Comparison of ENCODE assay signal across 31 mouse cellular contexts in the genomic region with DNA sequence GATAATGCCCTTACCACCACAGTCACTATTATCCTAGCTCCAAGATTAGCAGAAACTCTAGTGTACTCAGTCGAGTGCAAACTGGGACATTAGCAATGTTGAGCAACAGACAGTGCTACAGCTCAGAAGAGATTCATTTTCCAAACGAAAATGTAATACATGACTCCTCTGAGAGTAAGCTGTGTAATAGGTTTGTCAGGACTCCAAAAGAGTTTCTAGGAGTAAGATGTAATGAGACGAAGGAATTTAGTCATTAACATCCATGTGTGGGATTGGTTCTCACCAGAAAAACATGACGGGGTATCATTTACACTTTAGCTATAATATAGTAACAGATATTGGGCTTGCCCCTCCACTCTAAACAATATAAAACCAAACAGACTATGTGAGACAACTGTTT.
"Had no signal": no experiment of that assay in that cellular context is flagged by ENCODE, and none has a peak within 500 bp of the region (broad histone marks: within the 10 kb centered on the region; RNA-seq: fewer than 3 reads in every experiment).

No protein-coding gene starts in this region.

- H3K4me1 ChIP-seq: liver, embryonic 12.5 days; liver, embryonic 13.5 days; liver, embryonic 15.5 days; megakaryocyte, embryonic 14.5 days; midbrain, embryonic 10.5 days; midbrain, embryonic 12.5 days; midbrain, embryonic 13.5 days; midbrain, embryonic 15.5 days had no signal

- H3K9me3 ChIP-seq: limb, embryonic 12.5 days; limb, embryonic 13.5 days; limb, embryonic 15.5 days; liver, embryonic 12.5 days; liver, embryonic 13.5 days; liver, embryonic 15.5 days; lung, embryonic 15.5 days; megakaryocyte, embryonic 14.5 days; midbrain, embryonic 10.5 days; midbrain, embryonic 12.5 days; midbrain, embryonic 13.5 days; midbrain, embryonic 15.5 days had no signal

- H3K9ac ChIP-seq: limb, embryonic 12.5 days; limb, embryonic 13.5 days; limb, embryonic 15.5 days; liver, embryonic 12.5 days; liver, embryonic 13.5 days; liver, embryonic 14.5 days; liver, embryonic 15.5 days; liver, postnatal 0 days; lung, embryonic 14.5 days; lung, embryonic 15.5 days; midbrain, embryonic 12.5 days; midbrain, embryonic 13.5 days; midbrain, embryonic 15.5 days had no signal

- DNase-seq: left cerebral cortex, postnatal 4 days; liver; liver, embryonic 13.5 days; liver, postnatal 0 days; lung, adult 18-20 months; lung, adult 2 months; lung, embryonic 14.5 days; lung, postnatal 10 days; lung, postnatal 14 days; lung, postnatal 36 days; lung, postnatal 4 days; midbrain, embryonic 14.5 days had no signal

- H3K4me3 ChIP-seq: left cerebral cortex, adult 2 months; limb, embryonic 12.5 days; limb, embryonic 13.5 days; limb, embryonic 15.5 days; liver, embryonic 12.5 days; liver, embryonic 13.5 days; liver, embryonic 15.5 days; lung, embryonic 15.5 days; megakaryocyte, embryonic 14.5 days; midbrain, embryonic 10.5 days; midbrain, embryonic 12.5 days; midbrain, embryonic 13.5 days; midbrain, embryonic 15.5 days; myocyte had no signal

- H3K27ac ChIP-seq: left cerebral cortex, adult 2 months; limb, embryonic 12.5 days; limb, embryonic 13.5 days; limb, embryonic 15.5 days; liver, embryonic 12.5 days; liver, embryonic 13.5 days; liver, embryonic 14.5 days; liver, embryonic 15.5 days; lung, embryonic 15.5 days; macrophage; midbrain, embryonic 10.5 days; midbrain, embryonic 12.5 days; midbrain, embryonic 13.5 days; midbrain, embryonic 15.5 days had no signal

- H3K36me3 ChIP-seq: limb, embryonic 12.5 days; limb, embryonic 13.5 days; limb, embryonic 15.5 days; liver, embryonic 12.5 days; liver, embryonic 13.5 days; liver, embryonic 15.5 days; lung, embryonic 15.5 days; midbrain, embryonic 10.5 days; midbrain, embryonic 12.5 days; midbrain, embryonic 13.5 days; midbrain, embryonic 15.5 days had no signal

- H3K27me3 ChIP-seq: limb, embryonic 12.5 days; limb, embryonic 13.5 days; limb, embryonic 15.5 days; liver, embryonic 12.5 days; liver, embryonic 13.5 days; liver, embryonic 15.5 days; lung, embryonic 15.5 days; megakaryocyte, embryonic 14.5 days; midbrain, embryonic 12.5 days; midbrain, embryonic 13.5 days; midbrain, embryonic 15.5 days had no signal

- H3K4me2 ChIP-seq: limb, embryonic 12.5 days; limb, embryonic 13.5 days; limb, embryonic 15.5 days; liver, embryonic 11.5 days; liver, embryonic 12.5 days; liver, embryonic 13.5 days; liver, embryonic 15.5 days; lung, embryonic 14.5 days; lung, embryonic 15.5 days; midbrain, embryonic 11.5 days; midbrain, embryonic 12.5 days; midbrain, embryonic 13.5 days; midbrain, embryonic 15.5 days had no signal

- ATAC-seq: liver, embryonic 12.5 days; liver, postnatal 0 days; lung, postnatal 0 days; midbrain, embryonic 13.5 days; midbrain, embryonic 15.5 days; midbrain, embryonic 16.5 days had no signal
